Mouse (Mus musculus) CD4-positive, CD25-positive, alpha-beta regulatory T cell, adult 2 months (primary cell): Measurements from ENCODE around the gene Tll2.

Experiments
- DNase-seq: peaks from one replicate; pipeline ENCODE4 v3.0.0-alpha.2; 2012; ENCODE audit warnings: low read depth, low spot score

Tll2 gene

DNA sequence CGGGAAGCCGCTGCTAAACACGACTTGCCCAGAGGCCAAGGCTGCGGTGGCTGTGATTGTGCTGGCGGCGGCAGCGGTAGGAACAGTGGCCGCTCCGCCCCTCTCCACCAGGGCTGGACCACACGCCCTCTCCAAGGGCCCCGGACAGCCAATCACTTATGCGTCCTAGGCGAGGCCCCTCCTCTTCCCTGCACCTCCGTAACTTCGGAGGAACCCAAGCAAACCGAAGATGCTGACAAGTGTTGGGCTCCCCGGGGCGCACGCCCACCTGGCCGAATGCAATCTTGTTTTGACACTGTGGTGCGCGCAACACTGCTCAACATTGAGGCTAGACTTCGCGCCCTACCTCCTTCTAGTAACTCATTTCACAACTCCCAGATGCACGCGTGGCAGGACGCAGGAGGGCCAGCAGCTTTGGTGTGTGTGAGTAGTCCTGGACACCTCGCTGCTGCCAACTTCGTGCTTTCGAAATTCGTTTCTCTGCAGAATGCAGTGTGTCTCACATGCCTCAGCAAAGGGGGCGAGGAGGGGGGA lies at the start of gene Tll2:
Tll2 (minus strand) TSS at position 25 of the 534 bp plus-strand sequence.
- peak; percentile 44 for DNase-seq

DNA sequence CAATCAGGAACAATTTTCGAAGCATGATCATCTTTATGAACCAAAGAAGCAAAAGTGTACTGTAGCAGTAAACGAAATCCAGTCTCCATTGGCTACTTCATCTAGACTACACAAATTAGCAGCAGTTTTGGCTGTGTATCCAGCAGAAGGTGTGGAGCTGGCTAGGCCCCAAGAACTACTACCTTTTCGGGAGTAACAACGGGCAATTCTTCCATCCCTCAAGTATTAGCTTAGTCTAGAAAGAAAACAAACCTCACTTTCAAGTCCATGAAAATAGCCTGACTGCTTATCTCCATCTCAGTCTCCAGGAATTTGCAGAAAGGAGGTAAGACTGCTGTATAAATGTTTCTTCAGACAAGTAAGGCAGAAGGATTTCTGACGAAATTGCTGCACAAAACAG lies 47.9 kb upstream of the Tll2 start:
- DNase-seq = no peak

DNA sequence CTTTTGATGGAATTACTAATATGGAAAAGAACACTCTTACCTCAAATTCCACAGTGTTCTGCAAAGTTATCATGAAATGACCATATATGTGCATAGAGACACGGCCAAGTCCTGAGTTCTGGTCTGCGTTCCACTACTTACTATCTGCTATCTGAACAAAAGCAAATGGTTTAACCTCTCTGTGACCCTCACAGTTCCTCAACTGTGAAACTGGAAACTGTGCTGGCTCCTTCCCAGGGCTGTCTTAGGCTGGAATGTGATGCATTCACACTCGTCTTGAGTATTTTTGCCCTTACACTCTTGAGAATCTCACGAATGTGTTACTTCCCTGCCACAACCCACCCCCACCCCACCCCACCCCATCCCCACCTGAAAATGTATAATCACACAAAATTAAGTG lies 42.3 kb upstream of the Tll2 start:
- no peak for DNase-seq

DNA sequence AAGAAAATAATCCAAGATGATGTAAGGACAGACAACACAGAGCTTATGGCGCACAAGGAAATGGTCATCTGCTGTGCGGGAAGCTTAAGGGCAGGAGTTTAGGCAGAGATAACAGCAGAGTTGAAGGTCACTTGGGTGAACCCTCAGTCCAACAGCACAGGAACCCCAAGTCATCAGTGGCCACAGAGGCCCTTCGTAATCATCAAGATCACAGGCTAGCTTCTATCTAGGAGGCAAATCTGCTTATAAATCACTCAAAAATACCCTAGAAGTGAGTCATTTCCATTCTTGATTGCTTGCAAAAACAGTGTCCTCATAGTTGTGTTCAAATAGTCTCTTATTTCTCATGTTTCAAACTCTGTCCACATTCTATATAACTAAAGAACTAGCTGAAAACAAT lies 41.6 kb upstream of the Tll2 start:
- no peak for DNase-seq

DNA sequence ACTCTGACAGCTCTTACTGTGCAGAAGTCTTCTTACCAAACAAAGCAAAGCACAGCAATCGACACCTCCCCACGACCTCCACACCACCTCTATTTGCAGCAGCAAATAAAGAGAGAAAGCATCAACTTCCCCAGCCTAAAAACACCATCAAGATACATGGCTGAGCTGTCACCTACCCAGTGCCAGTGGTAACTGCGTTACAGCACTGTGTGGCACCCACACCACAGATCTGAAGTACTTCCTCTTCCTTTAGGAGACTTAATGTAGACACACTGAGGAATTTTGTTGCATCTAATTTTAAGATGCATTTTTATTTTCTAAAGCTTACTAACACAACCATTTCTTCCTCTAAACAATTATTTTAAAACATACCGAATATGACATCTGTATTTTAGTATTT lies 39.6 kb upstream of the Tll2 start:
- DNase-seq = no peak

DNA sequence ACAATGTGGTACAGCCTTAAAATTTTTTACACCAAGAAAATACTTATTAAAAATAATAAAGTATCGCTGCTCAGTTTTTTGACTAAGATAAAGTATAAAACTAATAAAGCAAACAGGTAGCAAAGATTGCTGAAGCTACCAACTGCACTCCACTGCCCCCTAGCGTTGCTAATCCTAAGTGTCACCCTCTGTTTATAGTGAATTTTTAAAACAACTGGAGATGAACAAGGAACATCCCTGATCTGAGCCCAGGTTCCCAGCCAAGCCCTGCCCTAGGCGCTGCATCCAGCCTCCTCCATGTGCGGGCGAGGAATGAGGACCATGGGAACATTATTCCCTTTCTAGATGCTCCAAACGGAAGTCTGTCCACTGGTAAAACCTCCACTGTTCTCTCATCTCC lies 37.9 kb upstream of the Tll2 start:
- DNase-seq = peak; percentile 76

DNA sequence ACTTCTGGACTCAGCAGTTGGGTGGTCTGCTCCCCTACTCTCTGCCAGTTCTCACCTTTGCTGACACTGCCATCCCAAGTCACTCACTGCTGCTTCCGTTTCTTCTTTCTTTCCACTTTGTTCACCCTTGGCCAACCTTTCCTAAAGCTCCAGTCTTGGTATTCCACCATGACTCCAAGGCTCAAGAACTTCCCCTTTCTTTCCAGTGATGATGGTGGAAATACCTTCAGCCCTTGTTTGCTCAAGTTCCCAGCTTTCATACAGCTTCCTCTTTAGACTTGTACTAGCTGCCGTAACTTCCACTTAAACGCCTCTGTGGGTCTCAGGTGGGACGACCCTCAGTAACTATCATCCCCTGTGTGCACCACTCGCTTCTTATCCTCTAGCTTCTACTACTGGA lies 35.4 kb upstream of the Tll2 start:
- no peak for DNase-seq

DNA sequence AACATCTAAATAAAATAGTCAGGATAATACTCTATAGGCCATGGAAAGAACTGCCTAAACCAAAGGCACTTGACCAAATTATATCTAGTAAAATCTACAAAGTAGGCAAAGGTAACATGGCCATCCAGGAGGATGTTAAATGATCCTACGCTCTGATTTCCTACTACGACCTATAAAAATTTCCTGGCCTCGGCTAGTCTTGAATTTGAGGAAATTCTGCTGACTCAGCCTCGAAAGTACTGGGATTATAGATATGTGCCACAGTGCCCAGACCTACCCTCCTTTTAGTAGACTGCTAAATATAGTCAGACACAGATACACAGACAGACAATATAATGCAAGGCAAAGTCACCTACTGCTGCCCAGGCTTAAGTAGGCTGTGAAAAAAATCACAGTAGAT lies 27.1 kb upstream of the Tll2 start:
- no peak for DNase-seq

DNA sequence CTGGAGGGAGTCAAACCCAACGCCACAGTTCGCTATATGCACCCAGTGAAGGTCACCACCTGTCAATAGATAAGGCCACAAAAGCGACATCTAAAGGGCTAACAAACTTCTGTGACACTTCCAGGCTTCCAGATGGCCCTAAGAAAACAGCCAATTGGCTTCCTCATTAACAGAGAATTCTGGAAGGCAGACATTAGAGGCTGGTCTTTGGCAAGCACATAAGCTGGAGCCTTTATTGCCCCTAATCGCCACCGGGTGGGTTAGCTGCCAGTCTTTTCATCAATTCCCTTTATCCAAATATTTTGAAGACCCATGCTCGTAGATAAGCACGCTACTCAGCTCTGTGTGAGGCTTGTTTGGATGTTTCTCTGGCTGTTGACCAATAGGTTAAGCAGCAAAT lies 1.7 kb upstream of the Tll2 start:
- DNase-seq = no peak

DNA sequence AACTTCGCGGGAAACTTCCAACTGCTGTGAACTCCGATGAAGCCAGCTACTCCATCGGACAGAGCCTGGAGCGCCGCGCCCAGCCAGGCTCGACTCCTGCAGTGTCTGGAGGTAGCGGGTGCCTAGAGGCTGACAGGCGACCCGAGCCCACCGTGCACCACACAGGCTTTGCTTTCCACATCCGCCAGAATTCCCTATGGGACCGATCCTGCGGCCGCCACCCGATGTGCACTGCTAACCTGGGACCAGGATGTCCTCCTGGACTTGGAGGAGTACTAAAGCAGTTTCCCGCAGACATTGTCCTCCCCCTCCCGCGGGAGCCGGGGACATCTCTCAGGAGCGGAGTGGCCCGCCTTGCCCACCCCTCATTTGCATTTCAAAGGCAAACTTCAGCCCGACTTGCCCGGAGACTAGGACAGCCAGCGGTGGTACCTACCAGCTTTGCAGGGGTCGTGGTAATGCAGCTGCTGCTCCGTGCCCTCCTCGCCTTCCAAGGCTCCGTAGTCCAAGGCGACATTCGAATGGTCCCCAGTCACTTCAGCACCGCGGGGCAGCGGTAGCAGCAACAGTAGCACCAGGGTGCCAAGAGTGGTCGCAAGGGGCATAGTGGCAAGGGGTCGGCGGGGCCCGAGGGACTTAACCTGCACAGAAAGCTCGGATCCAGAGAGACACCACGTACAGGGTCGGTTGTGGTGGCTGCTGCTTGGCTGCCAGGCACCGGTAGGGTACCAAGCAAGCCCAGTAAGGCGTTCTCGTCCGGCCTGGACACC lies 409 bp downstream of the Tll2 start:
- no peak for DNase-seq

DNA sequence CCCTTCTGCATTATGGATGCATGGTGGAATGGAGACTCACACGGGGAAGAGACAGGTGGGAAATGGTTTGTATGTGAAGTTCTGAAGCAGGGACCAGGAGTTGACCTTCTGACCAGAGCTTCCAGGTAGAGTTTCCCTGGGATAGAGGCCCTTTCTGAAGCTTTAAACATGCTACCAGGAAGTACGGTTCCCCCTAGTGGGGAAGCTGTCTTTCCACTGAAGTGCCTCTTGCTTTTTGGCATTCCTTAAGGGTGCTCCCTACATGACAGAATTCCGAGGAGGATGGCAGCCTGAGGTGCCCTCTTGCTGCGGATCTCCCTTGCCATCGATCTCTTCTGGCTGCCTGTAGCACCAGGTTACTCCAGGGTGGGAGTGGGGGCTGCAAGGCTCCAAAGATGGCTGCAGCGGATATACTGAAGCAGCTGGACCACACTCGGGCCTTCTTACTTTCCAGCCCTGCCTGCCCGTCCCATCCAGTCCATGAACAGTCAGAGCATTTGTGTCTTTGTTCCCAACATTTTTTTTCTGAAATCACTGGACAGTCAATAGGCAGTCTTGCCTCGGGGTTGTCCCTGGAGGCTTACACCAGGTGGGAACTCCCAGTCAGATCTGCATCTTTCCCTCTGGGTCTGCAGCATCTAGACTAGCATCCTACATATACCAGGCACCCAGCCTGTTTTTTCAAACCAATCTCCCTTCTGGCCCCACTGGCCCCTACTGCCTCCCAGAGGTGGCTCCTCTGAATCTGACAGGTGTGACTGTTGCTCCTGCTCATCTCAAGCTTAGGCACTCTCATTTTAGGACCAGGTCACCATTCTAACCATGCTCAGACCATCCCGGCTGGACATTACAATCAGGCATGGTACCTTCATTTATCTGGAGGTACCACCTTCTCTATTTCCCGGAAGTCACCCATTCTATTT lies 2.2 kb downstream of the Tll2 start:
- DNase-seq = no peak

DNA sequence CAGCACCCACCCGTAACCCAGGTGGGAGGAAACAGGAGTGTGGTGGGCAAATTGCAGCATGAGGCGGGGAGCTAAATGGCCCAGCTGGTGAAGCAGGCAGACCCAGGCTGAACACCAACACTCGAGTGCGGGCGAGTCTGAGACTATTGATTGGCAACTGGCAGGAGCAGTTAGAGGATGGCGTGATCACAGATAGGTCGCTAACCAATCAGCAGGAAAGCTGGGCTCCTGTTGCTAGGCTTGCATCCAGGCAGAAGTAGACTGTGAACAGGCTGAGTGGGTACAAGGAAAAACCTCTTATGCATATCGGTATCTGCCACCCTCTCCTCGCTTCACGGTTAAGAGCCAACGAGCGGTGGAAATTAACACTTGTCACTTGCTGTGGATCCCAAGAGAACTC lies 9.0 kb downstream of the Tll2 start:
- DNase-seq = no peak

DNA sequence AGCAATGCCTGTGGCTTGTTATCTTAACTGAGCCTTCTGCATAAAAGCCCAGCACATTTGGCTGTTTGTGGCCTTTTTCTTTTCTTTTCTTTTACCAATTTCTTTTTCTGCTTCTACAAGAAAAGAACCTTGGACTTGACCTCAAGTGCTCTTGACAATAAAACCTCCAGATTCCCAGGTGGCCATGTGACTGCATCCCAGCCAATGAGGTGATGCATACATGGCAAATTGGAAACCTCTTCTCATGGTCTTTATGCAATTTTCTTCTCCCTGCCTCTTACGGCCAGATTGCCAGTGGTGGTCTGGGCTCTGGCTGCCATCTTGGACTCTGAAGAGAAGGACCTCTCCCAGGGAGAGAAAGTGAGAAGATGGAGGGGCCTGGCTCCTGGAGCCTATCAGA lies 13.3 kb downstream of the Tll2 start:
- DNase-seq = no peak

DNA sequence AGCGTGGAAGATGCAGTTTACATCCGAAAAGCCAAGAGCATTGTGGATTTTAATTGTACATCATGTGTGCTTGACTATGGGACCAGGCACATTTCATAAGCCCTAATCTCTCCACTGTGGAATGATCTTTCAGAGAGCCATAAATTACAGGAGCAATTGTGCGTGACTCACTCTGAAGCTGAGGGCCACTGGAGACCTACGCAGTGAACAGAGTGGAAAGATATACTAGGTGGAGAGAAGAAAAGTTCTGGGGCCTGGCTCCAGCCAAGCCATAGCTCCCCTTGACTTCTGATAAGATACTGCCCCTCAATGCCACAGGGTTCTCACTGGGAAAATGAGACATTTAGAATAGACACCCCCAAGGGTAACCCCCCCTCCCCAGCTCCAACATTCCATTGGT lies 13.7 kb downstream of the Tll2 start:
- no peak for DNase-seq

DNA sequence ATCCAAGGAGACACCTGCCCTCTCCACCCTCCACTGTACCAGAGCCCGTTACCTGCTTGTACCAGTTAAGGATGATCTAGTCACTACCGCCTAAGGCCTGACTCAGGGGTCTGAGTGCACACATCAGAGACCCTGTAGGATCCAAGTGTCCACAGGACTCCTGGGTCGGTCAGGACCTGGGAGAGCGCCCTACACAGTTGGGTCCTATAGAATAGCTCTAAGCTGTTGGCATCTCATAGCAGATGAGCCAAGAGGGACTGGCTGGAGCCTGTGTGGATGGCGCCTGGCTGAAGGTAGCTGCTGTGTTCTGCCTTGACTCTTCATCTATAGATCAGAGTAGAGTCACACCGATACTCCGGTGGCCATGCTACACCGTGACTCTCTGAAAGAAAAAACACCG lies 14.9 kb downstream of the Tll2 start:
- no peak for DNase-seq

DNA sequence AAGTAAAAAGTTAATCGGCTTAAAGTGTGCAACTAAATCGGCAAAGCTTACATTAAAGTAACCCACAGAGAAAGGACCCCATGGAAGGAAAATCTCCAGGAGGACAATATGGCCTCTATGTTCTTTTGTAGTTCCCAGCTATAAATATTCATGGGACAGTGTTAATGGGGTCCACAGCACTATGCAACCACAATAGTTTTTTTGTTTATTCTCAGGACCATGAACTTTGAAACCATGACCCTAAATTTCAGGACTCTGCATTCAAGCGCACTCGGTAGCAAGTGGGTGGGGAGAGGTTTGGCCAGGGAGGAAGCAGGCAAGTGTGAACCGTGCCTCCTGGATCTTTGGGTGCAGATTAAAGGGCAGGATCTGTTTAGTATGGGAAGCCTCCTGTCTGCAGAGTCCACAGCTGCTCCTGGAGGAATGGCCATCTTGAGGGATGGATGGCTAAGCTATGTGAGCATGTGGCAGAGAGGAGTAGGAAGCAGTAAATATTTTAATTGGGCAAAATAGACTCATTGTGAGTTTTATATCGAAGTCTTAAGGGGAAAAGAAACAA lies 15.7 kb downstream of the Tll2 start:
- no peak for DNase-seq

DNA sequence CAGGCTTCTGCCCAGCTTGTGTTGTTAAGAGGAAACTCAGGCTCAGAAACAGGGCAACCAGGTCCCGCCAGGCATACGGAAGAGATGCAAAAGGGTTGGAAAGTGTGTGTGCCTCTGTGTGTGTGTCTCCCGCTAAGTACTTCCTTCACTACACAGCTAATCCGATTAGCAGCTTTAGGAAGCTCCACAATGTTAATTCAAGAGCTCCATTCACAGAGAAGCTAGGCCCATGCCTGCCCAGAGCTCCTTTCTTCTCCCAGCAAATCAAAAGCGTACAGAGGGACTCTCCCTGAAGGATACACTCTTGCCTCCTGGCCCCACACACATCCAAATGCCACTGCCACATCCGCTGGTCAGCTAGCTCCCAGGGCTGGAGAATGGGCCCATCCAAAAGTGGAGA lies 29.3 kb downstream of the Tll2 start:
- DNase-seq = no peak

DNA sequence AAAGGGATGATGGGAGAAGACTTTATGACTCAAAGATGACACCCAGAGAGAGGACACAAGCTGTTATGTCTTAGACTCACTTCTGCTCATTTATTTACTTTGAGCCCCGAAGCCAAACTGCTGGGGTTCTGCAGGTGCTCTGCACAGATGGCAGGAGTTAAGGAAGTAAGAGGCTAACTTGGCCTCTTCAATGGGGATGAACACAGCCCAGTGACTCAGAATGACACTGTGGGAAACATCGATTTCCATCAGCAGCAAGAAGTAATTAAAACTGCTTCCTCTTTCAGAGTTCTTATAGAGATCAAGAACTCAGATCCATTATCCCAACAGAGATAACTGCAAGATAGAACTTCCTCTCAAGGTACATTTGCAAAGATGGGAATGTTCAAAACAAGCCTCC lies 29.8 kb downstream of the Tll2 start:
- DNase-seq = no peak

DNA sequence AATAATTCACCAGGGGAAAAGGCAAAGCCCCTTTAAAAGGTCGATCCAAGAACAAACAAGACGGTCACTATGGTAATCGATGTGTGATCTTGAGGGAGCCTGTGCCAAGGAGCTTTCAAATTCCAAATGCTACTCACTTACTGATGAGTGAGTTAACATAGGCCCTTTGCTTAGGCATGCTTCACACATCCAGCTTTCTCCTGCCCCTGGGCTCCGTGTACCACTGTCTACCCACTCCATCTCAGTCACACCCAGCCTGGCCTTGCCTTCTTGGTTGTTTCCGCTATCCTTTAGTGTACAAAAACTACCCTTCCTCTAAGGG lies 40.8 kb downstream of the Tll2 start:
- no peak for DNase-seq

DNA sequence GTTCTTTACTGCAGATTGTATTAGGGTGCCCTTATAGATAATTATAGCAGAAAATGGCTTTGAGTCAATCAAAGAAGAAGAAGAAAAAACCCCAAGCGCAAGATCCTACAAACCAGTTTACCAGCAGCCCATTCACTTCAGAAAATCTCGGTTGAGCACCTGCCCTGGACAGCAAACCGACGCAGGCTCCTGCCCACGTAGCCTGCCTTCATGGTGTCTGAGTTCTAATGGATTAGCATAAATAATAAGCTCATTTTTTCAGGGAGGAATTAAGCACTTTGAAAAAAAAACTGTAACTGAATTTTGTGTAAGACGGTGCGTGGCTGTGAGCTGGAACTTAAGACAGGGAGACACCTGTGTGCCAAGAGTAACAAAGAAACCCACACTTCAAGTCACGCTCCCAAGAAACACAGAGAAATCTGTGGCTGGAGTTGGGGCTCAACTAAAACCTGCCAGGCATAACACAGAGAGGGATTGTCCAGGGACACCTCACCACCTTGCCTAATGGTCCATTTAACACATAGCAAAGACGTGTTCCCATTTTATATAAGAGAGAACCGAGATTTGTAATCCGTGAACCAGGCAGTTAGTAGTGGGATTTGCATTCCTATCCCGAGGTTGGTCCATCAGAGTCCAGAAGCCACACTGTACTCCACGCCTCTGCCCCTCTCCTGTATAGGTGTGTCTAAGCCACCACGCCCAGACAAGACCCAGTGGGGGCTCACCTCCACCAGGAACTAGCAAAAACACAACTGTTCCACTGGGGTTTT lies 41.3 kb downstream of the Tll2 start:
- DNase-seq = no peak

DNA sequence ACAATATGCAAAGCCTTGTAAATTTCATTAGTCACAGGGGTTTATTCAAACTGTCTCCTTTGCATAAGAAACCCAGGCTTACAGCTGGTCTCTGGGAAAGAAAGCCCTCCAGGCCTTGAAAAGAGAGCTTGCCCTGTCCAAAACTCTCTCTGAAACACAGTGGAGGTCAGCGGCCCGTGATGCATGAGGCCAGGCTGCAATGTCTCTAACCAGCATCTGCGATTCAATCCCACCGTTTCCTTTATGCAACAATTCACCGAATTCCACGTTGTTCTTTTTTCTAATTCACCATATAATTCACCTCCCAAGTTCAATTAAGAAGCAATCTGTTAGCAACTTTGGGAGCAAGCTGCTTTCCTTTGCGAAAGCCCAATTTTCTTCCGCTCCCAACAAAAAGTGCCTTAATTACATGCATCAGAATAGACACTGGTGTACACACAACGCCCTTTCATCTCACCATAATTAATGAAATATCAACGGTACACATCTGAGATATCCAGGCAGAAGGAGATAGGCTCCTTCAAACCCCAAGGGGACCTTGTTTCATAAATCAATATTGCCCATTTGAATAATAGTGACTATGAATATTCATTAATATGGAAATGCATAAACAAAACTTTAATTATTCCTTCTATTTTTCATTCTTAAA lies 42.1 kb downstream of the Tll2 start:
- no peak for DNase-seq
